Mouse (Mus musculus) hindbrain, embryonic 16.5 days (tissue): ENCODE measurements around the gene Chpf2. TPM values are rescaled to one million over a fixed set of nuclear protein-coding genes. Genes with fewer than 3 reads are reported as not detected.

Experiments
- ATAC-seq: fragments of 200-750 bp; cut with Nextera tagmentation; 2 replicates; pipeline ENCODE4 v1.8.0; 2017; ENCODE audit warnings: moderate TSS enrichment, moderate library complexity
- H3K27ac ChIP-seq: fragments of 300-500 bp; sonication (generic); 2 replicates; pipeline ENCODE4 v1.5.1; 2014; ENCODE audit warnings: low read depth, mild to moderate bottlenecking, control low read depth, low read length, moderate library complexity
- H3K27me3 ChIP-seq: fragments of 300-500 bp; sonication (generic); replicated peaks from 2 replicates; pipeline ENCODE4 v1.6.1; 2014; ENCODE audit warnings: low read length; ENCODE audit not compliant: control insufficient read depth, insufficient read depth
- H3K36me3 ChIP-seq: fragments of 300-500 bp; sonication (generic); 2 replicates; pipeline ENCODE4 v1.6.1; 2014; ENCODE audit warnings: mild to moderate bottlenecking, low read length, moderate library complexity, mixed read lengths; ENCODE audit not compliant: control insufficient read depth, insufficient read depth
- H3K4me1 ChIP-seq: fragments of 300-500 bp; sonication (generic); 2 replicates; pipeline ENCODE4 v1.6.1; 2014; ENCODE audit warnings: low read depth, low read length; ENCODE audit not compliant: control insufficient read depth, insufficient read depth
- H3K4me2 ChIP-seq: fragments of 300-500 bp; sonication (generic); 2 replicates; pipeline ENCODE4 v1.6.1; 2014; ENCODE audit warnings: mild to moderate bottlenecking, low read length, control low read depth, moderate library complexity
- H3K4me3 ChIP-seq: fragments of 300-500 bp; sonication (generic); 2 replicates; pipeline ENCODE4 v1.5.1; 2014; ENCODE audit warnings: mild to moderate bottlenecking, low read length, control low read depth, moderate library complexity
- H3K9ac ChIP-seq: fragments of 300-500 bp; sonication (generic); 2 replicates; pipeline ENCODE4 v1.6.1; 2014; ENCODE audit warnings: low read depth, mild to moderate bottlenecking, control low read depth, low read length, moderate library complexity
- H3K9me3 ChIP-seq: fragments of 300-500 bp; sonication (generic); 2 replicates; pipeline ENCODE4 v1.6.1; 2014; ENCODE audit warnings: mild to moderate bottlenecking, low read length, moderate library complexity; ENCODE audit not compliant: control insufficient read depth
- WGBS: fragments of 180-500 bp; shearing (Covaris S2); extraction: QIAGEN DNeasy Blood & Tissue Kit; methylation state at CpG from one replicate; pipeline ENCODE4 v1.1.7; 2014; 5-methylcytosine and 5-hydroxymethylcytosine counted together
- polyA plus RNA-seq: library from polyadenylated mRNA; unstranded; fragments of >200 nt; fragmentation: Nextera tagmentation; extraction: Ambion mirVana; gene quantifications from 2 replicates; pipeline ENCODE4 v1.2.1, GENCODE M21; 2015

Gene Chpf2
- polyA plus RNA-seq, 1 experiment from 2014 or later, result 20.6 TPM

DNA sequence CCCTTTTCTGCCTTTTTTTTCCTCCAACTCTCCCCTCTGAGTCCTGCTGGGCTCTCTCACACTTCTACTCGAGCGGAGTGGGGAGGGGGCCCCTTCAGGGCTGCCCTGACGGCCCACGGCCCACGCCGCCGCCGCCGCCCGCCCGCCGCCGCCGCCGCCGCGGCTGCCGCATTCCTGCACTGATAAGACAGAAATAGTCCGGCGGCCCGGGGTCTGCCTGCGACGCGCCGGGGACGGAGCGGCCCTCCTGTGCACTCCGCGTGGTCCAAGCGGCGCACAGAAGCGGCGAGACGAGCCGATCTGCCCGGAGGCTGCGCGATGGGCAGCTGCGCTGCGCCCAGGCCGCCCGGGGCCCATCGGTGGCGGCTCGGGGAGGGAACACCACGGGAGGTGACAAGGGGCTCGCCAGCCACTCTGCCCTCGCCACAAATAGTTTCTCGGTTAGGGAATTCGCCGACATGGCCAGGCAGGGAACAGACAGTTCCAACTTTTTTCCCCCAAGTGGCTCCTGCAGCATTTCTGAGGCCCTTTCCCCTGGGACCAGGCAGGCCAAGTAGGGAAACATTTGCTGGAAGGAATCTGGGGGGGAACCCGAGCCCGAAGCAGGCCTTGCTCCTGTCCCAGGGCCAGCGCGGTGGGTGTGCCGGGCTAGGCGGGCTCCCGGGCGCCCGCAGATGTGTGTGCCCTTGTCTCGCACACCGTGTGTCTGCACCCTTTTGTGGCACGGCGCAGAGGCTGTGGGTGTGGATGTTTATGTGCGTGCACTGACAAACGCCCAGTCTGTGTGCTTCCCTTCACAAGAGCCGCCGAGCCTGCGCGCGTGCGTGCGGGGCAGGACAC is 15.6 kb downstream of the Chpf2 start:
- WGBS, result 1% methylated on average over 67 of the region's 73 CpGs
- Histone ChIP-seq H3K36me3 (no peaks in the 10 kb centered on the region), H3K4me1 (peaks cover 77% of the 10 kb centered on the region), H3K9me3 (no peaks in the 10 kb centered on the region), H3K27me3 (no peaks in the 10 kb centered on the region), H3K4me2 (peak overlapping the region; percentile 98), H3K9ac (peak overlapping the region; percentile 85), H3K27ac (peak overlapping the region; percentile 98), H3K4me3 (peak overlapping the region; percentile 47)
- peak; percentile 9 for ATAC-seq

DNA sequence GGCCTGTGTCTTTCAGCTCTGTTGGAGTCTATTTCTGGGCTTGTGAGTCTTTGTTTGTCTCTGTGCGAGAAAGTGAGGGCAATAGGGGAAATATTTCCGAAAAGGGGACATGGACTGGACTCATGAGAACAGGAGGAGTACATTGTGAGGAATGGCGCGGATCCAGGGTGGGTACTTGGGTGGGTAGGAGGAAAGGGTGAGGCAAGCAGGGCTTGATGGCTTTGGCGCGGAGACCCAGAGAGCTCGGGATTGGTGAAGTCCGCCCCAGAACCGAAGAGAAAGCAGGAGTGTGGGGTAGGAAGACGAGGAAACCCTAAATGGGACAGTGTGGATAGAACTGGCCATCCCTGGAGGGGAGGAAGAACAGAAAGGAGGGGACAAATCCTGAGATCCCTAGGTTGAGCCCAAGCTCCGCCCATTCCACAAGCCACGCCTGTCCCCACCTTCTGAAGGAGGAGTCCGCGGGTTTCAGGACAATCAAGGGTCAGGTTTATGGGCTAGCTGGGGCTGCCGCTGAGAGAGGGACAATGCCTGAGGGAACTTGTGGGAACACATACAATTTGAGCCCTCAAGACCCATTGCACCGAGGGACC is 16.3 kb downstream of the Chpf2 start:
- Histone ChIP-seq H3K36me3 (no peaks in the 10 kb centered on the region), H3K9me3 (no peaks in the 10 kb centered on the region), H3K9ac (peak overlapping the region; percentile 85), H3K4me2 (peak overlapping the region; percentile 98), H3K27ac (peak overlapping the region; percentile 98), H3K4me3 (peak overlapping the region; percentile 47), H3K27me3 (no peaks in the 10 kb centered on the region), H3K4me1 (peaks cover 73% of the 10 kb centered on the region)
- 2% methylated on average over 16 of the region's 16 CpGs for WGBS
- peak; percentile 37 for ATAC-seq

- Histone ChIP-seq H3K4me2 (peak overlapping the region; percentile 98), H3K36me3 (no peaks in the 10 kb centered on the region), H3K9ac (peak overlapping the region; percentile 85; the same call in 1 of the 2 replicates), H3K4me1 (peaks cover 66% of the 10 kb centered on the region), H3K27me3 (no peaks in the 10 kb centered on the region), H3K27ac (peak overlapping the region; percentile 98), H3K9me3 (no peaks in the 10 kb centered on the region), H3K4me3 (peak overlapping the region; percentile 47; the same call in 1 of the 2 replicates)
- no peak for ATAC-seq
- 58% methylated on average over 8 of the region's 8 CpGs for WGBS
Measured at GRCm38 (mm10) chr5:24603431-24604010, 17.0 kb downstream of the Chpf2 start.

DNA sequence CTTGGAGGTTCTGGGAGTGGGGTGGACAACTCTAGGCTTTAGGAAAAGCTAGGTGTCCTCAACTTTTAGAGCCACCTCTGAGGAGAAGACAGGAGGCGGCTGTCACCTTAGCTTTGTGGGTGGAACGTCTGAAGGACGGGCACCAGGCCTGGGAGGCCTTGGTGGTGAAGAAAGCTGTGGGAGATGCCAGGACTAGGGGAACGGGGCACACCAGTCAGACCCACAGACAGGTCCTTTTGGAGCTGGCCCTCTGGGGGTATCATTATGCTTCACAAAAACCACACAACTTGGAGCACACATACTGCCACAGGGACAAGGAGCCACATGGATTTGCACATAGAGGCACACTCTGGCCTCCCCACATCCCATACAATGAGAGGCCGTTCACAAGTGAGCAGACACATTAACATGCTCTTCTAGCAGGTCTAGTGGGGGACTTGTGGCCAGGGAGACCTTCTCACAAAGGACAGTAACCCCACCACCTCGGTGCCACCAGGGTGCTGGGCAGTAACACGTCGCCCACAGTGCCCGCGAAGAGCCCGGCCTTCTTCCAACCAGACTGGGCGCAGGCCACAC is 17.6 kb downstream of the Chpf2 start:
- H3K4me3 ChIP-seq, result peak overlapping the region; percentile 60
- no peaks in the 10 kb centered on the region for H3K36me3 ChIP-seq
- H3K4me2 ChIP-seq, result peak overlapping the region; percentile 78
- H3K27ac ChIP-seq, result peak overlapping the region; percentile 98
- H3K27me3 ChIP-seq, result no peaks in the 10 kb centered on the region
- H3K9ac ChIP-seq, result peak overlapping the region; percentile 90
- ATAC-seq, result no peak; the same call in 1 of the 2 replicates
- H3K4me1 ChIP-seq, result peaks cover 60% of the 10 kb centered on the region
- H3K9me3 ChIP-seq, result no peaks in the 10 kb centered on the region
- WGBS, result 15% methylated on average over 10 of the region's 12 CpGs

DNA sequence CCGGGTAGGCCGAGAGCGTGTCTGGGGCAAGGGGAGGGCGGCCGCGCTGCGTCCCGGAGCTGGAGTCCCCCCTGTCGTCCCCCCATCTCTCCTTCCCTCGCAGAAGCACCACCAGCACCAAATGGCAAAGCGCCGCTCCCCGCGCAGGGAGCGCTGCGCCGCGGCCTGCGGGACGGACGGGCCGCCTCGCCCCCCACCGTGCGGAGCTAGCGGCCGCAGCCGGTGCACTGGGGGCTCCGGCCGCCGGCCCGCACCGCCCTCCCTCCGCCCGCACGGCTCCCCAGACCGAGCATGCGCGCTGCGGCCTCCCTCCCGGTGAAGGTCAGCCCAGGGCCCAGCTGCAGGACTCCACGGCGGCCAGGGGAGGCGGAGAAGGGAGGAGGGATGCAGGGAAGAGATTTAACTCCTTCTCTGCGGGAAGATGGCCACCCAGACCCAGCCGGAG is 18.1 kb downstream of the Chpf2 start:
- Histone ChIP-seq H3K9ac (peak overlapping the region; percentile 90), H3K36me3 (no peaks in the 10 kb centered on the region), H3K27ac (peak overlapping the region; percentile 98), H3K27me3 (no peaks in the 10 kb centered on the region), H3K4me2 (peak overlapping the region; percentile 78), H3K4me1 (peaks cover 57% of the 10 kb centered on the region), H3K4me3 (peak overlapping the region; percentile 60), H3K9me3 (no peaks in the 10 kb centered on the region)
- WGBS, result 0% methylated on average over 25 of the region's 46 CpGs
- ATAC-seq, result peak; percentile 81

DNA sequence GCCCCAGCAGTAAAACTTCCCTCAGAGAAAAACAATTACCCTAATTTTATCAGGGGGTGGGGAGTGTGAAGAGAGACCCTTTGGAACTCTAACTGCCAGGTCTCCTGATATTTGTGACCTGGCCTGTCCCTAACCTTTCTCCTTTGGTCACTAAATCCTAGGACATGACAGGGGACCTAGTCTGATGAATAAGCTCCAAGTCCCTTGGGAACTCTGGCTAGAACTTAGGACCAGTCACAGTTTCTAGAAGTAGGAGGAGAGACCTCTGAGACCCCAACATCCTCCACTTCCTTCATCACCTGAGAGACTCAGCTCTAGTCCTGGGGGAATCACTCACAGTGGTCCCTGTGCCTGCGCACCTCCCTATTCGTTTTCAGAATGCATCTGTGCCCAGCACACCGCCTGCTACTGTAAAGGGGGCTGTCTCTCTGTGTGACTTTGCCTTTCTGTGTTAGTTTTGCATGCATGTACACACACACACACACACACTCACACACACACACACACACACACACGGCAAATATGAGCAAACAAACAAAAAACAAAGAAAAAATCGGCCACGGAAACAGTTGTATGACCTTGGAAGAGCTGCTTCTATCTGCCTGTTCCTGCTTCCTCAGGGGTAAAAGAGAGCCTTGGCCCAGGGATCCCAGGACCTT is 18.9 kb downstream of the Chpf2 start:
- 6% methylated on average over 6 of the region's 6 CpGs for WGBS
- H3K36me3 ChIP-seq, result no peaks in the 10 kb centered on the region
- H3K9ac ChIP-seq, result peak overlapping the region; percentile 90
- peak overlapping the region; percentile 98 for H3K27ac ChIP-seq
- no peaks in the 10 kb centered on the region for H3K27me3 ChIP-seq
- no peak for ATAC-seq
- peak overlapping the region; percentile 78 for H3K4me2 ChIP-seq
- H3K4me1 ChIP-seq, result peaks cover 52% of the 10 kb centered on the region
- H3K4me3 ChIP-seq, result peak overlapping the region; percentile 60
- H3K9me3 ChIP-seq, result no peaks in the 10 kb centered on the region

DNA sequence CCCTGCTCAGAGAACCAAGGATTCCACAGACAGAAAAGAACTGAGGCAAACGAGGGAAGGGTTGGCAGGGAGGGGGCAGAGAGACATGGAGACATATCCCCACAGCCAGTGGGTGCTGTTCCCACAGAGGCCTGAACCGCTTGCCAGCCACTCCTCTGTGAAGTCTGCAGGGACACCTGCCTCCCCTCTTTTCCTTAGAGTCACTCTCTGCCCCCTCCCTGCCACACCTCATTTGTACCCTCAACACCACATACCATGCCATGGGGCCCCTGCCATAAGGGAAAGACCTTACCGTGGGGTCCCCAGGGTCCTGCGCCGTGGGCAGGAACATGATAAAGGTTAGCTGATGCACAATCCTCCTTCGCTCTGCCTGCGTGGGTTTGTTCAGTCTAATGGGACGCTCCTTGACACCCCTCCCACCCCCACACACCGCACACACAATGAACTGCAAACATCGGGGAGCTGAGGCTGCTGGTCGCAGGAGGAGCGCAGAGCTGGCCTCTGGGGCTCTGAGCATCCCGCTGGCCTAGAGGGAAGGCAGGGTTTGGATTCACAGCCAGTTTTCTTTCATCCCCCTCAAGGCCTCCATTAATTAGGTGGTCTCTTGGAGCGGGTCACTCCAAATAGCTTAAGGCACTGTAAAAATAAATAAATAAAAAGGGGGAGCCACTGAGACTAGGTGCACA is 19.6 kb downstream of the Chpf2 start:
- H3K27me3 ChIP-seq, result no peaks in the 10 kb centered on the region
- no peaks in the 10 kb centered on the region for H3K9me3 ChIP-seq
- peak overlapping the region; percentile 90 for H3K9ac ChIP-seq
- H3K4me1 ChIP-seq, result peaks cover 45% of the 10 kb centered on the region
- H3K36me3 ChIP-seq, result no peaks in the 10 kb centered on the region
- 8% methylated on average over 14 of the region's 14 CpGs for WGBS
- H3K4me2 ChIP-seq, result peak overlapping the region; percentile 78
- peak overlapping the region; percentile 98 for H3K27ac ChIP-seq
- ATAC-seq, result no peak
- peak overlapping the region; percentile 60 for H3K4me3 ChIP-seq

- H3K4me1 ChIP-seq, result peaks cover 35% of the 10 kb centered on the region
- H3K9me3 ChIP-seq, result no peaks in the 10 kb centered on the region
- H3K27ac ChIP-seq, result no peak overlapping the region
- no peaks in the 10 kb centered on the region for H3K27me3 ChIP-seq
- no peak overlapping the region for H3K4me2 ChIP-seq
- no peaks in the 10 kb centered on the region for H3K36me3 ChIP-seq
- H3K9ac ChIP-seq, result no peak overlapping the region
- WGBS, result 51% methylated on average over 5 of the region's 5 CpGs
- ATAC-seq, result no peak
- H3K4me3 ChIP-seq, result no peak overlapping the region
Measured at GRCm38 (mm10) chr5:24609388-24609787, 22.8 kb downstream of the Chpf2 start.
